ENCODE assay signal across 8 mouse cellular contexts in genomic region chr6:119544518-119544864, GRCm38 (mm10). TPM values are rescaled to one million over a fixed set of nuclear protein-coding genes. Genes with fewer than 3 reads are reported as not detected.
A peak's percentile ranks its signal among the peaks of the same experiment; 100 is the strongest.
DNase-seq lines count a peak whose midpoint lies in the region; ATAC-seq and TF ChIP-seq lines count a peak whose summit lies in the region.

No protein-coding gene starts in this region.

- TF ChIP-seq CTCF in liver, adult 2 months (IDR thresholded peaks at IDR 0.05; ENCODE audit: low read depth, low read length): no peak
- TF ChIP-seq CTCF in liver, embryonic 14.5 days (IDR thresholded peaks at IDR 0.05; ENCODE audit: low read depth): no peak

- peak overlapping the region; percentile 43; the same call in 1 of the 2 replicates for H3K4me3 ChIP-seq in liver, adult 2 months (ENCODE audit: insufficient read depth, low read depth, low read length)
- H3K4me3 ChIP-seq in brown adipose tissue, adult 24 weeks (ENCODE audit: insufficient read depth, low read depth, low read length): peak overlapping the region; percentile 68
- H3K4me3 ChIP-seq in heart, embryonic 15.5 days: peak overlapping the region; percentile 77
- peak overlapping the region; percentile 34 to 46; a peak in 3 of 4 replicates for H3K4me3 ChIP-seq in liver, embryonic 14.5 days (ENCODE audit: insufficient read depth in 1 of 2, low read depth in 2 of 2, low read length in 2 of 2)

- no peak overlapping the region for H3K9ac ChIP-seq in liver, adult 2 months (ENCODE audit: low read depth, low read length)
- peak overlapping the region; percentile 77 for H3K9ac ChIP-seq in heart, embryonic 15.5 days
- no peak overlapping the region for H3K9ac ChIP-seq in liver, embryonic 14.5 days (replicated peaks)

- no peaks in the 10 kb centered on the region for H3K4me1 ChIP-seq in liver, adult 2 months (ENCODE audit: control insufficient read depth, insufficient read depth, low read length)
- no peaks in the 10 kb centered on the region for H3K4me1 ChIP-seq in brown adipose tissue, adult 24 weeks (ENCODE audit: control insufficient read depth, insufficient read depth, insufficient read length, low read length)
- peaks cover 12% of the 10 kb centered on the region for H3K4me1 ChIP-seq in heart, embryonic 15.5 days (replicated peaks)
- H3K4me1 ChIP-seq in liver, embryonic 14.5 days (replicated peaks; ENCODE audit: control insufficient read depth in 2 of 2, insufficient read depth in 2 of 2, low read length in 1 of 2): no peaks in the 10 kb centered on the region

- no peak overlapping the region for H3K27ac ChIP-seq in liver, adult 2 months (replicated peaks; ENCODE audit: insufficient read depth, low read depth, low read length)
- H3K27ac ChIP-seq in brown adipose tissue, adult 24 weeks (replicated peaks; ENCODE audit: low read depth, low read length): no peak overlapping the region
- H3K27ac ChIP-seq in heart, embryonic 15.5 days: peak overlapping the region; percentile 23; the same call in 1 of the 2 replicates
- no peak overlapping the region for H3K27ac ChIP-seq in liver, embryonic 14.5 days

- no peak for TF ChIP-seq EP300 in liver, embryonic 14.5 days (IDR thresholded peaks at IDR 0.05; ENCODE audit: low read depth)

- no peaks in the 10 kb centered on the region for H3K79me2 ChIP-seq in liver, adult 2 months (ENCODE audit: control insufficient read depth, insufficient read depth, low read length)

- peak; percentile 51 for ATAC-seq in heart, embryonic 15.5 days (replicated peaks; ENCODE audit: insufficient number of reproducible peaks, insufficient read depth, low FRiP score, low read depth)
- no peak for ATAC-seq in liver, embryonic 14.5 days (ENCODE audit: insufficient read depth)

- TF ChIP-seq POLR2A in liver, adult 2 months (IDR thresholded peaks at IDR 0.05; ENCODE audit: extremely low read depth, insufficient read depth, low read length): no peak

- DNase-seq in liver, adult 2 months (ENCODE audit: extremely low read depth, low read depth, low spot score): no peak
- no peak for DNase-seq in liver
- DNase-seq in liver, embryonic 14.5 days (ENCODE audit: low read depth in 3 of 3, low spot score in 3 of 3): peak in 1 of 3 experiments; percentile 1
- DNase-seq in gastrocnemius, postnatal 25 days: no peak
- DNase-seq in left cerebral cortex, adult 11 months (ENCODE audit: low spot score): no peak
- DNase-seq in layer of hippocampus, postnatal 14 days (ENCODE audit: low spot score in 2 of 2): no peak

- H3K36me3 ChIP-seq in liver, adult 2 months (ENCODE audit: control insufficient read depth, insufficient read depth, low read length): no peaks in the 10 kb centered on the region
- no peaks in the 10 kb centered on the region for H3K36me3 ChIP-seq in heart, embryonic 15.5 days
- no peaks in the 10 kb centered on the region for H3K36me3 ChIP-seq in liver, embryonic 14.5 days (replicated peaks; ENCODE audit: control insufficient read depth, insufficient read depth, low read depth)

- H3K9me3 ChIP-seq in heart, embryonic 15.5 days (replicated peaks): no peaks in the 10 kb centered on the region
- H3K9me3 ChIP-seq in liver, embryonic 14.5 days (ENCODE audit: control insufficient read depth, low read length): no peaks in the 10 kb centered on the region

- WGBS in liver, adult 2 months: 6% methylated on average over 14 of the region's 14 CpGs
- 2% methylated on average over 14 of the region's 14 CpGs for WGBS in heart, embryonic 15.5 days
- 1% methylated on average over 14 of the region's 14 CpGs for WGBS in liver, embryonic 14.5 days (ENCODE audit: insufficient replicate concordance)

- peaks cover 14% of the 10 kb centered on the region for H3K27me3 ChIP-seq in liver, adult 2 months (ENCODE audit: control insufficient read depth, insufficient read depth, low read length)
- peaks cover 39% of the 10 kb centered on the region for H3K27me3 ChIP-seq in heart, embryonic 15.5 days
- H3K27me3 ChIP-seq in liver, embryonic 14.5 days (ENCODE audit: control insufficient read depth, insufficient read depth, low read length): peaks cover 38% of the 10 kb centered on the region

- peak overlapping the region; percentile 96 for H3K4me2 ChIP-seq in heart, embryonic 15.5 days
- peak overlapping the region; percentile 62 for H3K4me2 ChIP-seq in liver, embryonic 14.5 days (ENCODE audit: low read depth)

RNA-seq across cellular contexts. Expression of gene Wnt5b, which starts 0.3 kb away (rescaled TPM):
- 4.0 and 5.8 TPM in 2 replicates for total RNA-seq in liver, adult 2 months (2014; rRNA removed)
- 4.7 and 5.3 TPM in 2 replicates for polyA plus RNA-seq in liver, adult 2 months (2012; rRNA removed)
- not detected in 2 replicates for polyA plus RNA-seq in brown adipose tissue, adult 24 weeks (2012; ENCODE audit: insufficient read depth, insufficient read length, missing spikeins)
- 5.8 and 8.0 TPM in 2 replicates for polyA plus RNA-seq in heart, embryonic 15.5 days (2015; fragmentation: Nextera tagmentation; extraction: Ambion mirVana)
- 0.17 and 0.26 TPM in 2 replicates for polyA plus RNA-seq in liver, embryonic 14.5 days (2012; rRNA removed)
- 0.28 and 0.50 TPM in 2 replicates for polyA plus RNA-seq in liver, embryonic 14.5 days (2014; fragmentation: Nextera tagmentation; extraction: Ambion mirVana)
- 1 to 10 TPM in 1 of 2 experiments, under 1 TPM in 1; 0.88 to 1.1 TPM for total RNA-seq in gastrocnemius, postnatal 25 days (2021)
- total RNA-seq in layer of hippocampus, postnatal 14 days (2021): 1 to 10 TPM; 1.8 to 2.2 TPM
